Mouse (Mus musculus) cerebellum, adult 18-20 months (tissue): ENCODE measurements around the gene Clcn5.

ENCODE experiments used
- DNase-seq, 2 experiments: peaks; one replicate each; pipeline ENCODE4 v3.0.0; 2021

The Clcn5 gene

GRCm38 (mm10) chrX:7319089-7319721 is at the start of gene Clcn5:
Gene Clcn5 (minus strand): TSS chrX:7319358.
- peak; percentile 95 to 96 for DNase-seq

- DNase-seq: no peak
Measured at GRCm38 (mm10) chrX:7325455-7325854, 6.3 kb upstream of the Clcn5 start.

GRCm38 (mm10) chrX:7322288-7322687 is 3.1 kb upstream of the Clcn5 start:
- DNase-seq: peak; percentile 62 to 72

- no peak for DNase-seq
Measured at GRCm38 (mm10) chrX:7320571-7320970, 1.4 kb upstream of the Clcn5 start.

GRCm38 (mm10) chrX:7318551-7319025 is 570 bp downstream of the Clcn5 start:
- no peak for DNase-seq

GRCm38 (mm10) chrX:7315115-7315514 is 4.0 kb downstream of the Clcn5 start:
- DNase-seq: no peak

- no peak for DNase-seq
Measured at GRCm38 (mm10) chrX:7314645-7315044, 4.5 kb downstream of the Clcn5 start.

- no peak for DNase-seq
Measured at GRCm38 (mm10) chrX:7308242-7308641, 10.9 kb downstream of the Clcn5 start.

- no peak for DNase-seq
Measured at GRCm38 (mm10) chrX:7306861-7307260, 12.3 kb downstream of the Clcn5 start.

- DNase-seq: no peak
Measured at GRCm38 (mm10) chrX:7292981-7293380, 26.2 kb downstream of the Clcn5 start.

GRCm38 (mm10) chrX:7292151-7292768 is 26.9 kb downstream of the Clcn5 start:
- no peak for DNase-seq

- no peak for DNase-seq
Measured at GRCm38 (mm10) chrX:7288976-7289375, 30.2 kb downstream of the Clcn5 start.

- DNase-seq: no peak
Measured at GRCm38 (mm10) chrX:7287051-7287734, 32.0 kb downstream of the Clcn5 start.

- DNase-seq: no peak
Measured at GRCm38 (mm10) chrX:7282636-7283035, 36.5 kb downstream of the Clcn5 start.

GRCm38 (mm10) chrX:7279722-7280121 is 39.4 kb downstream of the Clcn5 start:
- DNase-seq: no peak

GRCm38 (mm10) chrX:7276564-7276963 is 42.6 kb downstream of the Clcn5 start:
- no peak for DNase-seq

- no peak for DNase-seq
Measured at GRCm38 (mm10) chrX:7261149-7261548, 58.0 kb downstream of the Clcn5 start.

- no peak for DNase-seq
Measured at GRCm38 (mm10) chrX:7260400-7261113, 58.6 kb downstream of the Clcn5 start.

GRCm38 (mm10) chrX:7259718-7260117 is 59.4 kb downstream of the Clcn5 start:
- no peak for DNase-seq

- DNase-seq: no peak
Measured at GRCm38 (mm10) chrX:7256022-7256421, 63.1 kb downstream of the Clcn5 start.

- no peak for DNase-seq
Measured at GRCm38 (mm10) chrX:7204099-7204498, 115.1 kb downstream of the Clcn5 start.

- DNase-seq: no peak
Measured at GRCm38 (mm10) chrX:7203535-7203934, 115.6 kb downstream of the Clcn5 start.

GRCm38 (mm10) chrX:7197833-7198232 is 121.3 kb downstream of the Clcn5 start:
- DNase-seq: no peak
